ENCODE assay signal across 9 mouse cellular contexts in the genomic region with DNA sequence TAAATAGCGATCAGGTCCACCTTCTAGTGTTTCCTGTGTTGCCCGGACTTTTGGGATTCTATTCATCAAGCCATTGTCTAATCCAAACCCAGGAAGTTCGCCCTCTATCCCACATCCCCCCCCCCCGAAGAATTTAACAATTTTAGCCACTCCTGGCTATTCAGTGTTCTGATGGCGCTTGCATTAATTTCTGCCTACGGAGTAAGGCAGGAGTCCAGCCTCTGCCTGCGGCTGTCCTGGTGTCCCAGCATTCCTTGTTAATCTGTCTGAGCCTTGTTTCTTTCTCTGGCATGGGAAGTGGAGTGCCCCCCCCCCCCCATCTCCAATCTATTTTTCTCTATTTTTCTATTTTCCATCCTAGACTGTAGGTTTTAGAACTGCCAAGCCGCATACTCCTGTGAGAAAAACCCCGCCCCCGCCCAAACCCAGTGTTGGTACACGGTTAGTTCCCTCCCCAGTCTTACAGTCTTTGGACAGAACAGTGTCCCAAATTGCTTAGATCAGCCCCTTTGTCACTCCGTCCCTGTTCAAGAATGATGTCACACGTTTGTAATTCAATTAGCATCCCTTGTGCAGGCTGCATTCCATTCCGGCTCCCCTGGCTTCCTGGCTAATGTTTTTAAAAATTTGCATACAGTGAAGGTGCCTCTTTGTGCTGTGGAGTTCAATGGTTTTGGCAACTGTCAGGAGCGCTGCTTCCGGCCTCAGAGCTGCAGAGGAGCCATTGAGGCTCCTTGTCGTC. TPM values are rescaled to one million over a fixed set of nuclear protein-coding genes. Genes with fewer than 3 reads are reported as not detected.
DNase-seq lines count a peak whose midpoint lies in the region; ATAC-seq and TF ChIP-seq lines count a peak whose summit lies in the region.
"Had no signal": no experiment of that assay in that cellular context is flagged by ENCODE, and none has a peak within 500 bp of the region (broad histone marks: within the 10 kb centered on the region; RNA-seq: fewer than 3 reads in every experiment).

No protein-coding gene starts in this region.

- no peak overlapping the region; the same call in 1 of the 2 replicates for H3K9ac ChIP-seq in forebrain, postnatal 0 days
- no peak overlapping the region for H3K9ac ChIP-seq in kidney, postnatal 0 days (ENCODE audit: low read depth, low read length)
- H3K9ac ChIP-seq in neural tube, embryonic 15.5 days (replicated peaks), result no peak overlapping the region; the same call in 1 of the 2 replicates

- H3K36me3 ChIP-seq in forebrain, postnatal 0 days (ENCODE audit: insufficient read depth), result no peaks in the 10 kb centered on the region
- no peaks in the 10 kb centered on the region for H3K36me3 ChIP-seq in kidney, postnatal 0 days (ENCODE audit: insufficient read depth, low read length)
- H3K36me3 ChIP-seq in neural tube, embryonic 15.5 days, result no peaks in the 10 kb centered on the region

- peak; percentile 88 for ATAC-seq in forebrain, postnatal 0 days
- peak; percentile 59 for ATAC-seq in kidney, postnatal 0 days (replicated peaks; ENCODE audit: low FRiP score, low read depth)
- peak; percentile 73 for ATAC-seq in neural tube, embryonic 15.5 days (ENCODE audit: low FRiP score)

- peak; percentile 13 for DNase-seq in cerebellum, adult 9-10 months
- DNase-seq in cerebellum, postnatal 36 days, result no peak
- DNase-seq in ES-CJ7 (ENCODE audit: low read depth, low spot score), result peak; percentile 90
- DNase-seq in forebrain, postnatal 0 days, result peak; percentile 65
- DNase-seq in kidney, postnatal 0 days (ENCODE audit: low spot score), result peak; percentile 69
- no peak for DNase-seq in thymus, postnatal 4 days
- no peak for DNase-seq in spleen, postnatal 4 days (ENCODE audit: low spot score in 2 of 2)

- WGBS in forebrain, postnatal 0 days, result 5% methylated on average over 17 of the region's 17 CpGs
- WGBS in kidney, postnatal 0 days, result 37% methylated on average over 17 of the region's 17 CpGs
- WGBS in neural tube, embryonic 15.5 days, result 15% methylated on average over 17 of the region's 17 CpGs

- no peak for TF ChIP-seq CTCF in forebrain, postnatal 0 days (IDR thresholded peaks at IDR 0.05; ENCODE audit: low read depth)
- TF ChIP-seq CTCF in kidney, postnatal 0 days (IDR thresholded peaks at IDR 0.05; ENCODE audit: low read depth), result no peak

- 0 out of 2 replicates have a peak overlapping the region, but pooled peaks have one; percentile 30 for H3K27ac ChIP-seq in forebrain, postnatal 0 days (ENCODE audit: low read depth, low read length)
- H3K27ac ChIP-seq in kidney, postnatal 0 days, result no peak overlapping the region
- H3K27ac ChIP-seq in neural tube, embryonic 15.5 days (replicated peaks), result peak overlapping the region; percentile 58

- no peaks in the 10 kb centered on the region for H3K4me1 ChIP-seq in forebrain, postnatal 0 days (ENCODE audit: insufficient read depth)
- no peaks in the 10 kb centered on the region; the same call in 1 of the 2 replicates for H3K4me1 ChIP-seq in kidney, postnatal 0 days (replicated peaks; ENCODE audit: insufficient read depth, low read length)
- peaks cover 12% of the 10 kb centered on the region for H3K4me1 ChIP-seq in neural tube, embryonic 15.5 days

- H3K4me2 ChIP-seq in forebrain, postnatal 0 days (ENCODE audit: low read depth), result peak overlapping the region; percentile 33
- no peak overlapping the region for H3K4me2 ChIP-seq in kidney, postnatal 0 days (ENCODE audit: low read length)
- H3K4me2 ChIP-seq in neural tube, embryonic 15.5 days, result peak overlapping the region; percentile 34

- H3K27me3 ChIP-seq in forebrain, postnatal 0 days (ENCODE audit: insufficient read depth, low read length), result no peaks in the 10 kb centered on the region
- H3K27me3 ChIP-seq in kidney, postnatal 0 days (ENCODE audit: insufficient read depth, low read length), result no peaks in the 10 kb centered on the region
- no peaks in the 10 kb centered on the region for H3K27me3 ChIP-seq in neural tube, embryonic 15.5 days (replicated peaks)

- H3K9me3 ChIP-seq in forebrain, postnatal 0 days (ENCODE audit: low read length), result no peaks in the 10 kb centered on the region
- no peaks in the 10 kb centered on the region for H3K9me3 ChIP-seq in kidney, postnatal 0 days (replicated peaks; ENCODE audit: low read length)
- no peaks in the 10 kb centered on the region for H3K9me3 ChIP-seq in neural tube, embryonic 15.5 days (replicated peaks)

- H3K4me3 ChIP-seq in forebrain, postnatal 0 days (ENCODE audit: low read depth, low read length), result no peak overlapping the region
- H3K4me3 ChIP-seq in kidney, postnatal 0 days (replicated peaks; ENCODE audit: low read depth, low read length), result no peak overlapping the region
- H3K4me3 ChIP-seq in neural tube, embryonic 15.5 days (replicated peaks), result no peak overlapping the region

RNA-seq across cellular contexts. Expression of gene Grifin, which starts 15.4 kb away (rescaled TPM):
- total RNA-seq in forebrain, postnatal 0 days (2014; rRNA removed), result not detected in 2 replicates
- polyA plus RNA-seq in forebrain, postnatal 0 days (2015; fragmentation: Nextera tagmentation; extraction: Ambion mirVana), result 0.36 TPM in 1 of 2 replicates, not detected in the other
- not detected in 2 replicates for polyA plus RNA-seq in kidney, postnatal 0 days (2015; fragmentation: Nextera tagmentation; extraction: Ambion mirVana)
- polyA plus RNA-seq in neural tube, embryonic 15.5 days (2015; fragmentation: Nextera tagmentation; extraction: Ambion mirVana), result 1.6 TPM in 1 of 2 replicates, not detected in the other
- total RNA-seq: common myeloid progenitor, adult 5-6 weeks had no signal

RNA-seq across cellular contexts. Expression of gene Chst12, which starts 44.1 kb away (rescaled TPM):
- total RNA-seq in forebrain, postnatal 0 days (2014; rRNA removed), result 11.0 and 11.5 TPM in 2 replicates
- polyA plus RNA-seq in forebrain, postnatal 0 days (2015; fragmentation: Nextera tagmentation; extraction: Ambion mirVana), result 19.1 and 22.4 TPM in 2 replicates
- 14.5 and 15.6 TPM in 2 replicates for polyA plus RNA-seq in kidney, postnatal 0 days (2015; fragmentation: Nextera tagmentation; extraction: Ambion mirVana)
- 30.6 and 31.2 TPM in 2 replicates for polyA plus RNA-seq in neural tube, embryonic 15.5 days (2015; fragmentation: Nextera tagmentation; extraction: Ambion mirVana)

RNA-seq across cellular contexts. Expression of gene Lfng, which starts 57.6 kb away (rescaled TPM):
- 39.4 and 53.7 TPM in 2 replicates for total RNA-seq in forebrain, postnatal 0 days (2014; rRNA removed)
- 19.2 and 23.0 TPM in 2 replicates for polyA plus RNA-seq in forebrain, postnatal 0 days (2015; fragmentation: Nextera tagmentation; extraction: Ambion mirVana)
- polyA plus RNA-seq in kidney, postnatal 0 days (2015; fragmentation: Nextera tagmentation; extraction: Ambion mirVana), result 28.8 and 33.4 TPM in 2 replicates
- 16.7 and 19.4 TPM in 2 replicates for polyA plus RNA-seq in neural tube, embryonic 15.5 days (2015; fragmentation: Nextera tagmentation; extraction: Ambion mirVana)

Comparison
In these comparisons a context has a peak if more than half of its experiments do, and no peak if none do; other contexts are left out.
1. DNase-seq: peak in cerebellum, adult 9-10 months (single experiment), ES-CJ7 (single experiment), forebrain, postnatal 0 days (single experiment) and kidney, postnatal 0 days (single experiment); none in cerebellum, postnatal 36 days (0 of 2), thymus, postnatal 4 days (single experiment) and spleen, postnatal 4 days (0 of 2).
2. Peak in every context shown above with its lines, with median percentiles within 50 percentile points of each other: ATAC-seq.